Mouse (Mus musculus) cerebellum, postnatal 25 days (tissue): Measurements from ENCODE around the gene Nfix.

ENCODE experiments used
- DNase-seq, 2 experiments: peaks; one replicate each; pipeline ENCODE4 v3.0.0; 2021; ENCODE audit warnings: mixed read lengths in 2 of 2

Nfix gene

DNA sequence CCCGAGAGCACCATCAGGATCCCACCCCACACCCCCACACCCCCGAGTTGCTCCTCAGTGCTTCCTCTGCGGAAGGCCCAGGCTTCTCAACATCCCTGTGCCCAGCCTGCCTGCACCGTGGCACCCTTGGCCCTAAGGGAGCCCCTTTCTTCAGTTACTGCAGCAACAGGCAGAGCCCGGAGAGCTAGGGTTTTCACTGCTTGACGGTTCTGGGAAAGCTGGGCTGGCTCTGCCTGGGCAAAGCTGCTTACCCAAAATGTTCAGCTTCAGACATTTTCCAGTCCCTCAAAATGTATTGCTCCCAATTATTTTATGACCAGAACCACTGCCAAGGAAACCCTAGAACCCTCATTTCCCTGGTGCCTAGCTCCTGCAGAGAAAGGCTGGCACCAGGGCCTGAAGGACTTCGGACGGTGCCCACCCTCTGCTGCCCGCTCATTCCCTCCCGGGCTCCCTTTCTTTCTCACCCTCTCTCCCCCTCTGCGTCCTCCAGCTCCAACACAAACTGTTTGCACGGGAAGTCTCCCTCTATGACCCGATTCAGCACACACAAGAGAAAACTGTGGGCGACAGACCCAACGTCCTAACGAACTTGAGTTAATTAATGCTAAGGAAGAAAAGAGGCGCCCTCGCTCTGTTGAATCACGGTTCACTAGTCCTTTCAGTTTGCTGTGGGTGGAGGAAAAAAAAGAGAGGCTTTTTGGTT, 20.5 kb downstream of the Nfix start:
- DNase-seq = peak; percentile 47 to 69

DNA sequence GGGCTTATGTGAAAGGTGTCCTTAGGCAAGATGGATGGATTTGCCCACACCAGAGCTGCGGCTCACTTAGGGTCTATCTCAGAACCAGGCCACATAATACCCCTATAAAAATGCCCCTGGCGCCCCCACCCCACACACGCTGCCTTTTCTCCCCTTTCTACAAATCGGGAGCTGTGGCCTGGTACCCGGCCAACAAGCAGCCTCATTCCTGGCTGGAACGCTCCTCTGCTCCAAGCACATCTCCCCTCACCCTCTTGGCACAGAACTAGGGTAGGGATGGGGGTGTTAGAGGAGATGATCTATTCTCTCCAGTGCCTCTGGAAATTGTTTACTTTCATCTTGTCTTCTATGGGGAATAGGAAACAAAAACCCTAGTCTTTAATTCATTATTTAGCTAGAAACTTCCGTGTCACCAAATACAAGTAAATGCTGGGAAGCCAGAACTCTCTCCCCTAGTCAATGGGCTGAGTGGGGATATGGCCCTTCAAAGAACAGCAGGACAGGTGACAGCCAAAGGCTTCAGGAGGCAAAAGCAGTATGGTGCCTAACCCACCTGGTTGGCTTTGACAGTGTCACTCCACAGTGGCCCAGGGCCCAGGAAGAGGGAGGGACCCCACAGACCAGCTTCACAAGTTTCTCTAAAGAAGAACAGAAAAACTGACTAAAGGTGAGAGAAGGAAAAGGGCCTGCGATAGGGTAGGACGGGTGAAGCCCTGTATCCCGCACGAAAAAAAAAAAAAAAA, 21.3 kb downstream of the Nfix start:
- peak; percentile 52 to 61 for DNase-seq

DNA sequence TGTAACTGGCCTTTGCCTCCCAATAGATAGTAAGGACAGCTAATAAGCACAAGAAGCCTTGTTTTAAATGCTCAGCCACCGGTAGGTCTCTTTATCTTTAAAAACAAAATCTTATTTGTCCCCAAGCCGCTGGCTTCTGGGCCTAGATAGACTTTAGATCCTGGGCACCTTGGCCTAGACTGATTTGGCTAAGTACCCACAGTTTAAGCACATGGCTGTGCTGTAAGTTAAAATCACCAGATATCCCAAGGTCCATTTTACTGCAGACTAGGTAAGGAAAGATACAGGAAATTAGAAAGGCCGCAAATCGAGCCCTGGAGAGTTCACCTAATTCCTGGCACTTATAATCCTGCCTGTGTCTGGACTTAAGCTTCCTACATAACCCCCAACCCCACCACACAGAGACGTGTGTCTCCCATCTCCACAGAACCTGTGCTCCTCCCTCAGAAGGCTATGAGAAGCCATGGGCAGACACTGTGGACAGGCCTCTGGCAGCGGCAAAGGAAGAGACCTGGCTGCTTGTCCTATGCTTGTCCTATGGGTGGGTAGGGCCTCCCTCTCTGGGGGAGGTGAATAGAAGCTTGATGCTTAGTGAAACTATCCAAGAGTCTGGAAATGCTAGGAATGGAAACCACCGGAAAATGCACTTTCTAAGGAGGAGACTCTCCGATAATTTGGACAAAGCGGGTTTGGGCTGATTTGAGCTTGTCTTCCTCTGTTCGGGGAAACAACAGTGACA, 22.1 kb downstream of the Nfix start:
- peak in 1 of 2 experiments; percentile 60 for DNase-seq

DNA sequence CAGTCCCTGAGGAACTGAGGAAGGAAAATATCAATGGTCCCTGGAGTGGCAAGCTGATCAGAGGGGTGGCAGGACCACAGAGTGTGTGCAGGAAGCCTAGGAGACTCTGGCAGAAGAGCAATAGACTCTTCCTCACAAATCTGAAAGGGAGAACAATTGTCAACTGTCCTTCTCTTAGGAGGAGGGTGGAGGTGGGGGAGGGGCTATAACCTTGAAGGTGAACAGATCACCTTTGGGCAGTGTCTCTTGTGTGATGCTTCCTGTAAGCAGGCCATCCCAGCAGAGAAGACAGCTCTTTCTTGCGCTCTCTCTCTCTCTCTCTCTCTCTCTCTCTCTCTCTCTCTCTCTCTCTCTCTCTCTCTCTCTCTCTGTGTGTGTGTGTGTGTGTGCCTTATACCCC, 23.6 kb downstream of the Nfix start:
- no peak for DNase-seq

DNA sequence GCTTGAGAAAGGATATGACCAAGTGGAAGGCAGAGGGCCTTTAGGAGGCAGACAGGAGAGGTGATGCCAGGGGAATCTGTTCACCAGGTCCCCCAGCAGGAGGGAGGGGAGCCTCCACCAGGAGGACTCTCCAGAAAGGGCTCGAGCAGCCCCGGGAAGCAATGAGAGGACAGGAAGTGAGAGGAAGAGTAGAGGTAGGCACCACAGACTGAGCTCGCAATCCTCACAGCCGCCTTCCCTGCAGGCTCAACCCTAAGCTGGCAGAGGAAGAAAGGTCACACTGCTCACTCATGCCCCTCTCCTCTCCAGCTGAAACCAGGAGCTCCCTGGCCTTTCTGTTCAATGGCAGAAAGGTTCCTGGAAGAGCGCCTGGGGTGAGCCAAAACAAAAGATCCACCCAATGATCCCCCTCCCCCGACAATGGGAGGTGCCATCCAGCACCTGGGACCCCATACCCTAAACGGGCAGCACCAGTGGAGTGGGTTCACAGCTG, 24.5 kb downstream of the Nfix start:
- DNase-seq = peak in 1 of 2 experiments; percentile 63

DNA sequence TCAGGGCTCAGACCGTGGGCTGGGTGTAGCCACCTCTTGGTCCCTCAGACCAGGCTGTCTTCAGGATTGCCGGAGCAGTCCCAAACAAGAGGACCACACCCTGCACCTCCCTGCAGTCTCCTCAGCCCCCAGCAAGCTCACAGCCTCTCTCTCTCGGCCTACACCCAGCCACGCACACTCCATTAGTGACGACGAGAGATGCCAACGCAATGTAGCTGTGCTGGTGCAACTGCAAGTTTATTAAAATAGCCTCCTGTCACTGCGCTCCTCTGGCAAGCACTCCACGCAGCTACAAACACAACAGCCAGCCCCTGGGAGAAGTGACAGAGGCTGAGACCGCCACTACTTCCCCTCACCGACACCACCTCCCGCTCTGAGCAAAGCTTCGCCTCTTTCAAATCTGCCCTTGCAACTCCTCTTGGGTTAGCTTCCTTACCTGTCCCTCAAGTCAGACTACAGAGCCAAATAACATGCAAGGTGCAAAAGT, 25.0 kb downstream of the Nfix start:
- peak; percentile 58 to 67 for DNase-seq

DNA sequence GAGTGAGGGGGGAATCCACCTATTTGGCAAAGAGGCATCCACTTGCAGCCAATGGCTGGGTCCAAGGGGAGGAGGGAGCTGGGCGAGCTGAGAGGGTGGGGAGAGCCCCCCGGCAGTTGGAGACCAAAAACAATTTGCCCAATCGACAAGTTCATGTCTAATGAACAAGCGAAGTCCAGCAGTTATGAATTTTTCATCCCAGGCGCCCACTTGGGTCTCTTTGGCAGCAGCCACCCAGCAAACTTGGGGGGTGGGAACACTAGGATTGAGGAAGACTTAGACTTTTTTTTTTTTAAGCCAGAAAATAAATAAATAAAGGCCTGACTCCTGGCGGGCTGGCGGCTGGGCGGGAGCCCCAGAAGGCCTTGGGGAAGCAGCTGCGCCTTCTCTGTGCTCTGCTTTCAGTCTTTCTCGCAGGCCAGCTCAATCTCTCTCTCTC, 25.7 kb downstream of the Nfix start:
- DNase-seq = peak; percentile 72 to 74

DNA sequence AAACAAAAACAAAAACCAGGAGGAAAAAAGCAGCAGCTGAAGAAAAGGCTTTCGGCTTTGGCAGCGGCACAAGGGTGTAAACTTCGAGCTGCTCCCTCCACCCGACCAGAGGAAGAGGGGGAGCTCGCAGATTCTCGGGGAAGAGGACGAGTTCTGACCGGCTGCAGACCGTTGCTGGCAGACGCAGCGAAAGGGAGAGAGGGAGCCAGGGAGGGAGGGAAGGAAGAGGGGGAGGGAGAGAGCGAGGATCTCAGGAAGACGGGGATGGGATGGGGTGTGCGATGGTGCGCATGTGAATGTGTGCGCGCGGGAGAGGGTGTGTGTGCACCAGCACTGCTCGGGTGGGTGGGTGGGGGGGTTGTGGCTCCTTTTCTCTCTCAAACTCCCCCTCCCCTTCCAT, 26.3 kb downstream of the Nfix start:
- DNase-seq = peak; percentile 88 to 91

DNA sequence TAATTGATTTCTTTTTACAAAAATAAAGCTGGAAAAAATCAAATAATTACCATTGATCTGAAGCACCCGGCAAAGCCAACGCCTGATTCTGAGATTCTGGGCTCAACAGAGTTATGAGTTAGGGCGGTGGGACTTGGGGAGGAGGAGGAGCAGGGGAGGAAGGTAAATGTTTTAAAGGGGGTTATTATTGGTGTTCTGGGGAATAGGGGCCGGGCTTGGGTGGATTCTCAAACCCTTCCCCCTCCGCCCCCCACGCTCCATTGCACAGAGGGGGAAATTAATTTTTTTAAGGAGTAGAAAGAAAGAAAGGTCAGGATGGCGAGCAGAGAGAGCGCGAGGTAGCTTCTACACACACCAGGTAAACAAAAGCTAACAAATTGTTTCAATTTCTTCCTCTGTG, 26.8 kb downstream of the Nfix start:
- DNase-seq = peak; percentile 70 to 77

DNA sequence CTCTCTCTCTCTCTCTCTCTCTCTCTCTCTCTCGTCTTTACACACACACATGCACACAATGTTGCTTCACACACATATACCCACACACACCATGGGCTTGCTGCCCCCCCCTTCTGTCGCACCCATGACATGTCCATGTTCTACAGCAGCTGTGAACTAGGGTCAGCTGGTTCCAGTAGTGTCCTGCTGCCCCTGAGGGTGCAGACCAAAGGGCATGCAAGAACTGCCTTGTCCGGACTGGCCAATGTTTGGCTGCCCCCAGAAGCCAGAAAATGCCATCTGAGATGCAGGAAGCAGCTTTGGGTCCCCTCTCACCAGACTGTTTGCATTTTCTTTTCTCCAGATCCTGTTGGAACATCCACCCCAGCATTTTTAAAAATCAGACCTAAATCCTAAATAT, 27.5 kb downstream of the Nfix start:
- peak; percentile 64 to 69 for DNase-seq

DNA sequence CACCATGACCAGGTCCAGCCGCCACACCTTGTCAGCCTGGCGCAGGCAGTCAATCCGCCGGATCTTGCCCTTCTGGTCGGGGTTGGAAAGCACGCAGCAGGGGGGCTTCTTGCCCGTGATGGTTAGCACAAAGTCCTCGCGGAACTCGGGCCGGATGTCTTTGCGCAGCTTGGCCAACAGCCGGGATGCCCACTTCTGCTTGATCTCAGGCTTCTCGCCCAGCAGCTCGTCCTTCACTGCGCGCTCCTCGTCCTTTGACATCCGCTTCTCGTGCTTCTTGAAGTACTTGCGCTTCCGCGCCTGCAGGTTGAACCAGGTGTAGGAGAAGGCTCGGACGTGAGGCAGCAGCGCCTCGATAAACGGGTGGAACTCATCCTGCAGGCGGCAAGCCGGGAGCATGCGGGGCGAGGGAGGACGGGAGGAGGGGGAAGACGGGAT, 28.2 kb downstream of the Nfix start:
- peak; percentile 91 to 92 for DNase-seq

DNA sequence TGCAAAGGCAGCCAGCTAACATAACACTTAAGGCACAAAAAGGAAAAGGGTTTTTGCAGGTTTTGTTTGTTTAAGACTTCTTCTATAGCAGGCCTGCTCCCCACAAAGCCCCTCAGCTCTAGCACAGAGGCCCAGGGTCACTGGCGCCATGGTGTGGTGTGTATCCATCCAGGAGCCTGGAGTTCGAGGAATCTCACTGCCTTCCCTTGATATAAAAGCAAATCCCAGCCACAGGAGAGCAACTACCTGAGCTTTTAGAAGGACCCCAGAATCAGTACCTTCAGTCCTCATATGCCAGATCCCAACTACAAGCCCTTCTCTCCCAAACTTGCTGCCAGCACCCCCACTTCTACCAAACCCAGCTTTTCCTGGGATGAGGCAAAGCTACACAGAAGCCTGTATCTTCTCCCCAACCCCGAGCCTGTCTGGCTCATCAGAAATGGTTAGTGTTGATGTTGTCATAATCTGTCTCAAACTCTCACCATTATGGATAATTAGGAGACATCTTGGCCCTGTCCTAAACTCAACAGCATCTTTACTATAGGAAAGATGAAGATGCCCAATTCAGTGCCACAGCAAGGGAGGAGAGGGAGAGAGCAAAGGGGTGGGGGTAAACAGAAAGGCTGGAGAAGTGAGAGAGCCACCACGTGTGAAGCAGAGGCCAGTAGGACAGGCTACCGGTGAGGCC, 29.0 kb downstream of the Nfix start:
- DNase-seq = peak; percentile 55 to 62

DNA sequence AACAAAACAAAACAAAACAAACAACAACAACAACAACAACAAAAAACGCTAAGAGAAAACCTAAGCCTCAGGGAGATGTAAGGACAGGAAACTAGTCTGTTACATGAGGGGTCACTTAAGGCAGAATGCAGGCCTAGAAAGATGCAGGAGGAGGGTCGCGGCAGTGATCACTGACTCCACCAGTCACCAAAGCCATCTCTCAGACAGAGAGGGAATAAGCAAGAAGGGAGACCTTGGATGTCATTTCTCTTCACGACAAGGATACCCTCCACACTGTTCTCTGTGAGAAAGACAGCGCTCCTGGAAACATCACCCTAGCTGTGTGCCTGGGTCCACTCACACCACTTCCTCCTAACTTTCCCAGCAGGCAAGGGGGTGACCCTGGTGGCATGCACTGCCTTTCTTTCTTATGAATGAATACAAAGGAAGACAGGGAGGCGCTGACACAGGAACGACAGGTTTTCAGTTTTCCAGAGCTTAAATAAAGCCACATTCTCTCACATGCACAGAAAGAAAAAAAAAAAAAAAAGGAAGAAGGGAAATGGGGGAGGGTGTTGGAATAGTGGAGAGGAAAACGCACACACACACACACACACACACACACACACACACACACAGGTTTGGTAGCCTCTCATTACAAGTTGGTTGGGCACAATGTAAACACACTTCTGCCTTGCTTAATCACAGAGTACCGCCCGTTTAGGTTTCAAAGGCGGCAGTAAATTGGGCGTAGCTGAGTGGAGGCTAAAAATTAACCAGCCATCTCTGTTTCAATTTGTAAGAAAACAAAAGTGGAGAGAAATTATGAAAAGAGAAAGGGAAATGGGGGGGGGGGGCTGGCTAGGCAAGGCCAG, 29.8 kb downstream of the Nfix start:
- peak in 1 of 2 experiments; percentile 60 for DNase-seq

DNA sequence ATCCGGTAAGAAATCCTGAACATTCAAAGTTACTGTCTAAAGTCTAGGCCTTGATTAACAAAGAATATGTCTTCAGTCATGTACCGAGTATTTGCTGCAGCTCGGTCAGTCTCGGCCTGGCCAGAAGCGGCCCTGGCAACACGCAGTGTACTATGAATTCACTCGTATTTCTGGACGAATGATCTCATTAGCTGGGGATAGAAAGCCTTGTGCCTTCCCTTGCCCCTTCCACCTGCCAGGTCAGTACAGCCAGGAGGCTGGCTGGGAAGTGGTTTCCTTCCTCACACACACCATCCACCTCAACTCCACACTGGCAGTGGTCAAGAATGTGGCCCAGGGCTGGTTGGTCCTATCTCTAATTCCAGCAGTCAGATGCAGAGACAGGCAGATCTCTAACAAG, 30.8 kb downstream of the Nfix start:
- DNase-seq = peak; percentile 79 to 83

DNA sequence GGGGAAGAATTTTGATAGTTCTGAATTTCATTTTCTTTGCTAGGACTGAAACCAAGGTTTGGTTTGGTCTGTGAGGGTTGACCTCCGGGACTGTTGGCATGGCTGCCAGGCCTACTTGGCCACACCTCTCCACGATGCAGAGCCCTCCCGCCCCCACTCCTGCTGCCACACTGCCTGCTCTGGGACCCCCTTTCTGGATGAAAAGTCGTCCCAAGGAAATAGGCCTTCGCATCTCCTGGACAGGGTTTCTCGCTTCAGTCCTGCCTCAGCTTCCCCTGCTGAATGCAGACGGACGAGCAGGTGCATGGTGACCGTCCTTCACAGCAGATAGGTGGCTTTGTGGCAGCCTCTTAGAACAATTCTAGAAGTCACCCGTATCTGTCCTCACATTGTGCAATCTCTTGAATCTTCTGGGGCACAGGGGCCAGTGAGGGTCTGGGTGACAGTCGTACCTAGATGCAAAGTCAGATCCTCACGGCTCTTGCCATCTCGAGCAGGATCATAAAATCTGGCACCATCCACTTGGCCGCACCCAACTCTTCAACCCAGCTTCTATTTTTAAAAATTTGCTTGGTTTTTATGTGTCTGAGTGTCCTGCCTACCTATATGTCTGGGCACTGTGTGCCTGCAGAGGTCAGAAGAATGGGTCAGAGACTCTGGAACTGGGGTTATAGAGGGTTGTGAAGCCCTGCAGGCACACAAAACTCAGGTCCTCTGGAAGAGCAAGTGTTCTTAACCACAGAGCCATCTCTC, 31.6 kb downstream of the Nfix start:
- DNase-seq = peak; percentile 63 to 67

DNA sequence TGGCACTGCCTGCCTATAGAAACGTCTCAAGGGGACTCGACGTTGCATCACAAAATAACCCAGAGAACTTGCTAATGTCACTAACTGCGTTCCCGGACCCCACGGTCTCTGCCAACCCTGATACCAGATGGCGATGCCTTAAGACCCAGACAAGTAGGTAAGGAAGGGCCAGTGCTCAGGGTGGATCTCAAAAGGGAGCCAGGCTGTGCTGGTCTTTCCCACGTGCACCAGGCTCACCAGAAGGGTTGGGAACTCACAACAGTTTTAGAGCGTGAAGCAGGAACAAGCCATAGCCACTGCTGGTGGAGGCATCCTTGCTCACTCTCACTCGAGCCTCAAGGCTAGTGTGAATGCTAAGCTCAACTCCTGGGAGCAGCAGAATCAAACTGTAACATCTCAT, 32.9 kb downstream of the Nfix start:
- DNase-seq = peak in 1 of 2 experiments; percentile 55

DNA sequence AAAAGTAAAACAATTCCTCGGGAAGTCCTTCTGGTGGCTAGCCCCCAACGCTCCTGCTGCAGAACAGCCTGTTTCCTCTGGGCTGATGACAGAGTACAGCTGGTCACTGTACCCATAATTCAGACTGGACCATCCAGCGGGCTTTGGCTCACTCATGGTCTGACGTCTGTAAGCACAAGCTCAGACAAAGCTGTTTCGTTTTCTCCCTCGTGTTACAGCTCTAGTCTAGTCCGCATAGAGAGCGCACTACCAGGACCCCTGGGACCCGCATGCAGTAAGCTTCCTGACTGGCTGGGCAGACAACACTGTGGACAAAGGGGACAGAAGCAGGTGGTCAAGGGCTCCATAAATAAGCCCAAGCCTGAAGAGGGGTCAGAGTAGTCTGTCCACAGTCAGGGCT, 33.7 kb downstream of the Nfix start:
- DNase-seq = no peak

DNA sequence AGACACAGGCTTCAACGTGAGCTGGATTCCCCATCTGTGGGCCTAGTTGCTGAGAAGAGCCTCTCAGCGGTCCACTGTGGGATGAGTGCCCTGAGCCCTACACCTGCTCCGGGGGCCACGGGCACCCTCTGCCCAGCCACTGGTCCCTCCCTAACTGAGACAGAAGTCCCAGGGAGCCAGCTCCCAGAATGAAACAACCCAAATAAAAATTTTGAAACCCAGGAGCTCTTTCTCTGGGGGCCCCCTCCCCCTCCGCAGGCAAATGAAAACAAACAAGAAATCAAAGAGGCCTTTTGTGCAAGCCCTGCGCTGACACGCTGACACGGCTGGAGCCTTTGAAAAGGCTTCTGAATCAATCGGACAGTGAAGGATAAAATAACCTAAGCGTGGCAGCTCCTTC, 34.5 kb downstream of the Nfix start:
- DNase-seq = peak in 1 of 2 experiments; percentile 60

DNA sequence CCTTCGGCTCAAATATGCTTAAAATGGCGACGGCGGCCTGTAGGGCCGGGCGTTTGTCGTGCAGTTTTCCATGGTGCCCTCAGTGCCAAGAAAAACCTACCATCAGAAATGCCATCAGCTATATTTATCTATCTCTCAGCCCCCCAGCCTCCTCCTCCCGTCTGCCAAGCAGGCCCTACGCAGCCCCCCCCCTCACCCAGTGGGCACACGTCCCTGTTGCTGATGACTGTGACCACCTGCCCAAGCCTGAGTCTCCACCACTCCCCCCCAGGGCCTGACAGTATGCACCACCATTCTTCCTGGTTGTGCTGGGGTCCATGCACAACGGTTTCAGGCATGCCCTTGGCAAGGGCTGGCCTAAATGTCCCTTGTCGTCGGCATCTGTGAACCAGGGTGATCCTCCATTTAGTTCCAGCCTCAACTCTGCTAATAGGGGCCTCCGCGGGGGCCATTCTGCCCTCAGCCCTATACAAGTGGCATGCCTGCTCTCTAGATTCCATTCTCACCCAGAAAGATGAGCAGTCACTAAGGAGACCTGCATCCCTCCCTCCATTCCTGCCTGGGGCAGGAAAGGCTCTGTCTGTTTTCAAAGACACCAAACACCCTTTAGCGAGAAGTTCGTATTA, 35.2 kb downstream of the Nfix start:
- peak; percentile 57 to 70 for DNase-seq

DNA sequence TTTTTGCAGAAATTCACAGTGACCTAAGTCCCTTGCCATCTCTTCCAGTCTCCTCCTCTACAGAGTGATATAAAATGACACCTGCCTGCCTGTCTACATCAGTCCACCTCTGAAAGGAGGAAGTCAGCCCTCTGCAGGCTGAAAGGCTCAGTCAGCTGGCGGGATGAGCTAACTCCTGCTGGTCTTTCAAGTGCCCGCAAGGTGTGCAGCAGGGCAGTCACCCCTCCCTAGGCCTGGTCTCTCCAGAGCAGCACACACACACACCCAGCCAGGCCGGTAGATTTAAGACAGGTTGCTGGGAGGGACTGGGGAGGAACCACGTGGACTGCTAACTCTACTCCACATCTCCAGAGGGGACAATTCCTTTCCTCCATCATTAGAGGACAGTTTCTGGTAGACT, 36.0 kb downstream of the Nfix start:
- peak; percentile 63 to 68 for DNase-seq
